Mouse (Mus musculus) 416B (cell line): Measurements from ENCODE around the gene Mgmt.

ENCODE experiments used
- DNase-seq: peaks from one replicate; pipeline ENCODE4 v3.0.0; 2011; ENCODE audit warnings: low read depth

Mgmt gene

GRCm38 (mm10) chr7:137001783-137002182 lies 107.4 kb downstream of the Mgmt start:
- DNase-seq, result no peak

GRCm38 (mm10) chr7:137002431-137002830 lies 108.0 kb downstream of the Mgmt start:
- no peak for DNase-seq

GRCm38 (mm10) chr7:137005293-137005692 lies 110.9 kb downstream of the Mgmt start:
- DNase-seq, result no peak

- no peak for DNase-seq
Observed at GRCm38 (mm10) chr7:137008321-137008720, 113.9 kb downstream of the Mgmt start.

- DNase-seq, result no peak
Observed at GRCm38 (mm10) chr7:137009732-137010275, 115.4 kb downstream of the Mgmt start.

GRCm38 (mm10) chr7:137010451-137010850 lies 116.0 kb downstream of the Mgmt start:
- DNase-seq, result no peak

- DNase-seq, result no peak
Observed at GRCm38 (mm10) chr7:137012687-137013086, 118.3 kb downstream of the Mgmt start.

GRCm38 (mm10) chr7:137013433-137013832 lies 119.0 kb downstream of the Mgmt start:
- DNase-seq, result no peak

- no peak for DNase-seq
Observed at GRCm38 (mm10) chr7:137018614-137019013, 124.2 kb downstream of the Mgmt start.

GRCm38 (mm10) chr7:137020195-137020594 lies 125.8 kb downstream of the Mgmt start:
- DNase-seq, result no peak

GRCm38 (mm10) chr7:137030789-137031188 lies 136.4 kb downstream of the Mgmt start:
- DNase-seq, result no peak

- no peak for DNase-seq
Observed at GRCm38 (mm10) chr7:137033177-137033576, 138.8 kb downstream of the Mgmt start.

GRCm38 (mm10) chr7:137034986-137035385 lies 140.6 kb downstream of the Mgmt start:
- DNase-seq, result no peak

- DNase-seq, result no peak
Observed at GRCm38 (mm10) chr7:137035916-137036315, 141.5 kb downstream of the Mgmt start.

- no peak for DNase-seq
Observed at GRCm38 (mm10) chr7:137037471-137037870, 143.1 kb downstream of the Mgmt start.

GRCm38 (mm10) chr7:137037872-137038271 lies 143.5 kb downstream of the Mgmt start:
- DNase-seq, result no peak

GRCm38 (mm10) chr7:137038311-137038945 lies 144.0 kb downstream of the Mgmt start:
- DNase-seq, result no peak

- no peak for DNase-seq
Observed at GRCm38 (mm10) chr7:137038946-137039320, 144.5 kb downstream of the Mgmt start.

GRCm38 (mm10) chr7:137040646-137041045 lies 146.2 kb downstream of the Mgmt start:
- no peak for DNase-seq

- DNase-seq, result no peak
Observed at GRCm38 (mm10) chr7:137046891-137047290, 152.5 kb downstream of the Mgmt start.

GRCm38 (mm10) chr7:137048086-137048922 lies 153.9 kb downstream of the Mgmt start:
- DNase-seq, result no peak

- no peak for DNase-seq
Observed at GRCm38 (mm10) chr7:137054343-137054742, 159.9 kb downstream of the Mgmt start.

GRCm38 (mm10) chr7:137056126-137056525 lies 161.7 kb downstream of the Mgmt start:
- no peak for DNase-seq
